Mouse (Mus musculus): ENCODE measurements at regions not wholly inside any gene's neighbourhood (a gene's known extent, or its start where the extent isn't known, plus 50 kb on each side); places are given as distances from the start of the nearest gene placed in this dataset.

- Histone ChIP-seq H3K9ac (replicated peaks; ENCODE audit: low read length) (no peak overlapping the region), H3K27me3 (ENCODE audit: insufficient read depth, low read length) (no peaks in the 10 kb centered on the region), H3K4me1 (ENCODE audit: insufficient read depth, low read length) (peaks cover 13% of the 10 kb centered on the region; the same call in 1 of the 2 replicates), H3K27ac (ENCODE audit: low read length) (no peak overlapping the region), H3K4me2 (replicated peaks; ENCODE audit: low read depth, low read length) (no peak overlapping the region), H3K36me3 (ENCODE audit: insufficient read depth, low read length) (no peaks in the 10 kb centered on the region), H3K4me3 (ENCODE audit: low read length) (no peak overlapping the region), H3K9me3 (ENCODE audit: low read length) (peaks cover 3% of the 10 kb centered on the region; the same call in 1 of the 2 replicates)
- ATAC-seq (ENCODE audit: low FRiP score, low TSS enrichment): no peak
- WGBS: 85% methylated on average over 5 of the region's 5 CpGs
Observed at GRCm38 (mm10) chr11:112153198-112153597, 628.8 kb upstream of the Sox9 start.

- Histone ChIP-seq H3K4me3 (ENCODE audit: low read length) (no peak overlapping the region), H3K27me3 (ENCODE audit: insufficient read depth, low read length) (no peaks in the 10 kb centered on the region), H3K4me1 (ENCODE audit: insufficient read depth, low read length) (peaks cover 13% of the 10 kb centered on the region; the same call in 1 of the 2 replicates), H3K9ac (replicated peaks; ENCODE audit: low read length) (no peak overlapping the region), H3K9me3 (ENCODE audit: low read length) (peaks cover 3% of the 10 kb centered on the region; the same call in 1 of the 2 replicates), H3K27ac (ENCODE audit: low read length) (no peak overlapping the region; the same call in 1 of the 2 replicates), H3K36me3 (ENCODE audit: insufficient read depth, low read length) (no peaks in the 10 kb centered on the region), H3K4me2 (replicated peaks; ENCODE audit: low read depth, low read length) (peak overlapping the region; percentile 15)
- 31% methylated on average over 11 of the region's 11 CpGs for WGBS
- ATAC-seq (ENCODE audit: low FRiP score, low TSS enrichment): peak; percentile 46; the same call in 1 of the 2 replicates
Observed at GRCm38 (mm10) chr11:112154712-112155319, 627.2 kb upstream of the Sox9 start.

- Histone ChIP-seq H3K9me3 (ENCODE audit: low read length) (peaks cover 3% of the 10 kb centered on the region; the same call in 1 of the 2 replicates), H3K4me1 (ENCODE audit: insufficient read depth, low read length) (peaks cover 13% of the 10 kb centered on the region; the same call in 1 of the 2 replicates), H3K36me3 (ENCODE audit: insufficient read depth, low read length) (no peaks in the 10 kb centered on the region), H3K4me3 (ENCODE audit: low read length) (no peak overlapping the region), H3K4me2 (replicated peaks; ENCODE audit: low read depth, low read length) (peak overlapping the region; percentile 15; the same call in 1 of the 2 replicates), H3K27ac (ENCODE audit: low read length) (peak overlapping the region; percentile 43; the same call in 1 of the 2 replicates), H3K27me3 (ENCODE audit: insufficient read depth, low read length) (no peaks in the 10 kb centered on the region), H3K9ac (replicated peaks; ENCODE audit: low read length) (no peak overlapping the region)
- 0 out of 2 replicates have a peak, but pooled peaks have one; percentile 23 for ATAC-seq (ENCODE audit: low FRiP score, low TSS enrichment)
- WGBS: 31% methylated on average over 10 of the region's 10 CpGs
Observed at GRCm38 (mm10) chr11:112155339-112155955, 626.6 kb upstream of the Sox9 start.

GRCm38 (mm10) chr11:112163681-112164265 lies 618.3 kb upstream of the Sox9 start:
- H3K4me2 ChIP-seq (replicated peaks; ENCODE audit: low read depth, low read length): no peak overlapping the region
- no peak overlapping the region for H3K9ac ChIP-seq (replicated peaks; ENCODE audit: low read length)
- whole genome bisulfite sequencing: 38% methylated on average over 7 of the region's 7 CpGs
- H3K27ac ChIP-seq (ENCODE audit: low read length): no peak overlapping the region
- no peak for ATAC-seq (ENCODE audit: low FRiP score, low TSS enrichment)
- no peaks in the 10 kb centered on the region for H3K36me3 ChIP-seq (ENCODE audit: insufficient read depth, low read length)
- no peaks in the 10 kb centered on the region for H3K4me1 ChIP-seq (ENCODE audit: insufficient read depth, low read length)
- no peaks in the 10 kb centered on the region for H3K9me3 ChIP-seq (ENCODE audit: low read length)
- H3K4me3 ChIP-seq (ENCODE audit: low read length): no peak overlapping the region
- no peaks in the 10 kb centered on the region for H3K27me3 ChIP-seq (ENCODE audit: insufficient read depth, low read length)

- Histone ChIP-seq H3K9ac (replicated peaks; ENCODE audit: low read length) (no peak overlapping the region), H3K27me3 (ENCODE audit: insufficient read depth, low read length) (no peaks in the 10 kb centered on the region), H3K27ac (ENCODE audit: low read length) (no peak overlapping the region), H3K36me3 (ENCODE audit: insufficient read depth, low read length) (no peaks in the 10 kb centered on the region), H3K4me2 (replicated peaks; ENCODE audit: low read depth, low read length) (no peak overlapping the region), H3K9me3 (ENCODE audit: low read length) (no peaks in the 10 kb centered on the region), H3K4me1 (ENCODE audit: insufficient read depth, low read length) (no peaks in the 10 kb centered on the region), H3K4me3 (ENCODE audit: low read length) (no peak overlapping the region)
- WGBS: 37% methylated on average over 10 of the region's 10 CpGs
- ATAC-seq (ENCODE audit: low FRiP score, low TSS enrichment): no peak
Observed at GRCm38 (mm10) chr11:112173585-112173984, 608.4 kb upstream of the Sox9 start.

DNA sequence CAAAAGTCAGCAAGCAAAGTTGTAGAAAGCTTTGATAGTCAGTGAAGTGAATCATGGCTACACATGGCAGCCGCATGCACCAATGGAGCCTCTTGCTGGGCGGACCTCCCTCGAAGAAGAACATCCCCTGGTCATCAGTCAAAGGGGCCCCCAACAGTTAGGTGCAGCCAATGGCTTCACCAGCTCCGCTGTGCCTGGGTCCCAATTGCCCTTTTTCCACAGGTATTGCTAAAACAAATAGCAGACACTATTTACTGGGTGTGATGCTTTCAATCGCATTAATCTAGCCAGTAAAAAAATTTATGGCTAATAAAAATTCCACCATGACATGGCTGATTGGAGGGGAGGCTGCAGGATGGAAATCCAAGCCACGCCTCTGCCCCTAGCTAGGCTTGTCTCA lies 606.7 kb upstream of the Sox9 start:
- Histone ChIP-seq H3K4me3 (ENCODE audit: low read length) (no peak overlapping the region), H3K27me3 (ENCODE audit: insufficient read depth, low read length) (no peaks in the 10 kb centered on the region), H3K4me2 (replicated peaks; ENCODE audit: low read depth, low read length) (no peak overlapping the region), H3K36me3 (ENCODE audit: insufficient read depth, low read length) (no peaks in the 10 kb centered on the region), H3K4me1 (ENCODE audit: insufficient read depth, low read length) (no peaks in the 10 kb centered on the region), H3K9me3 (ENCODE audit: low read length) (no peaks in the 10 kb centered on the region), H3K9ac (replicated peaks; ENCODE audit: low read length) (no peak overlapping the region), H3K27ac (ENCODE audit: low read length) (no peak overlapping the region)
- ATAC-seq (ENCODE audit: low FRiP score, low TSS enrichment): no peak
- WGBS: 61% methylated on average over 6 of the region's 6 CpGs

GRCm38 (mm10) chr11:112180666-112181065 lies 601.4 kb upstream of the Sox9 start:
- Histone ChIP-seq H3K9me3 (ENCODE audit: low read length) (no peaks in the 10 kb centered on the region), H3K27me3 (ENCODE audit: insufficient read depth, low read length) (no peaks in the 10 kb centered on the region), H3K4me3 (ENCODE audit: low read length) (no peak overlapping the region), H3K4me1 (ENCODE audit: insufficient read depth, low read length) (peaks cover under 1% of the 10 kb centered on the region; the same call in 1 of the 2 replicates), H3K9ac (replicated peaks; ENCODE audit: low read length) (no peak overlapping the region), H3K27ac (ENCODE audit: low read length) (no peak overlapping the region), H3K4me2 (replicated peaks; ENCODE audit: low read depth, low read length) (no peak overlapping the region), H3K36me3 (ENCODE audit: insufficient read depth, low read length) (no peaks in the 10 kb centered on the region)
- 79% methylated on average over 10 of the region's 10 CpGs for WGBS
- ATAC-seq (ENCODE audit: low FRiP score, low TSS enrichment): no peak

GRCm38 (mm10) chr11:112197620-112198268 lies 584.3 kb upstream of the Sox9 start:
- Histone ChIP-seq H3K9ac (replicated peaks; ENCODE audit: low read length) (no peak overlapping the region), H3K36me3 (ENCODE audit: insufficient read depth, low read length) (no peaks in the 10 kb centered on the region), H3K4me3 (ENCODE audit: low read length) (no peak overlapping the region), H3K4me1 (ENCODE audit: insufficient read depth, low read length) (no peaks in the 10 kb centered on the region), H3K4me2 (replicated peaks; ENCODE audit: low read depth, low read length) (peak overlapping the region; percentile 20), H3K9me3 (ENCODE audit: low read length) (no peaks in the 10 kb centered on the region), H3K27ac (ENCODE audit: low read length) (no peak overlapping the region), H3K27me3 (ENCODE audit: insufficient read depth, low read length) (no peaks in the 10 kb centered on the region)
- ATAC-seq (ENCODE audit: low FRiP score, low TSS enrichment): no peak
- 12% methylated on average over 18 of the region's 18 CpGs for WGBS

- H3K4me1 ChIP-seq (ENCODE audit: insufficient read depth, low read length): no peaks in the 10 kb centered on the region
- H3K27ac ChIP-seq (ENCODE audit: low read length): no peak overlapping the region
- H3K4me3 ChIP-seq (ENCODE audit: low read length): no peak overlapping the region
- H3K4me2 ChIP-seq (replicated peaks; ENCODE audit: low read depth, low read length): no peak overlapping the region
- no peaks in the 10 kb centered on the region for H3K36me3 ChIP-seq (ENCODE audit: insufficient read depth, low read length)
- no peak overlapping the region for H3K9ac ChIP-seq (replicated peaks; ENCODE audit: low read length)
- H3K9me3 ChIP-seq (ENCODE audit: low read length): no peaks in the 10 kb centered on the region
- 15% methylated on average over 2 of the region's 2 CpGs for WGBS
- ATAC-seq (ENCODE audit: low FRiP score, low TSS enrichment): no peak
- H3K27me3 ChIP-seq (ENCODE audit: insufficient read depth, low read length): no peaks in the 10 kb centered on the region
Observed at GRCm38 (mm10) chr11:112204561-112204960, 577.5 kb upstream of the Sox9 start.
